Mouse (Mus musculus) kidney, embryonic 15.5 days (tissue): ENCODE measurements around the gene Pola2. TPM values are rescaled to one million over a fixed set of nuclear protein-coding genes. Genes with fewer than 3 reads are reported as not detected.

ENCODE experiments used
- ATAC-seq: fragments of 200-750 bp; cut with Nextera tagmentation; replicated peaks from 2 replicates; pipeline ENCODE4 v1.8.0; 2017; ENCODE audit warnings: moderate TSS enrichment; ENCODE audit not compliant: low FRiP score
- H3K27ac ChIP-seq: fragments of 300-500 bp; sonication (generic); 2 replicates; pipeline ENCODE4 v1.5.1; 2015; ENCODE audit warnings: mild to moderate bottlenecking, inconsistent platforms
- H3K27me3 ChIP-seq: fragments of 300-500 bp; sonication (generic); 2 replicates; pipeline ENCODE4 v1.6.1; 2015; ENCODE audit warnings: inconsistent platforms
- H3K36me3 ChIP-seq: fragments of 300-500 bp; sonication (generic); 2 replicates; pipeline ENCODE4 v1.6.1; 2015; ENCODE audit warnings: inconsistent platforms
- H3K4me1 ChIP-seq: fragments of 300-500 bp; sonication (generic); 2 replicates; pipeline ENCODE4 v1.6.1; 2015; ENCODE audit warnings: inconsistent platforms
- H3K4me2 ChIP-seq: fragments of 300-500 bp; sonication (generic); 2 replicates; pipeline ENCODE4 v1.6.1; 2015; ENCODE audit warnings: moderate library complexity, mild to moderate bottlenecking, inconsistent platforms
- H3K4me3 ChIP-seq: fragments of 300-500 bp; sonication (generic); replicated peaks from 2 replicates; pipeline ENCODE4 v1.5.1; 2015; ENCODE audit warnings: mild to moderate bottlenecking, inconsistent platforms
- H3K9ac ChIP-seq: fragments of 300-500 bp; sonication (generic); 2 replicates; pipeline ENCODE4 v1.6.1; 2015; ENCODE audit warnings: mild to moderate bottlenecking, inconsistent platforms
- H3K9me3 ChIP-seq: fragments of 300-500 bp; sonication (generic); replicated peaks from 2 replicates; pipeline ENCODE4 v1.6.1; 2016; ENCODE audit warnings: inconsistent platforms
- WGBS: fragments of 180-500 bp; shearing (Covaris S2); methylation state at CpG from one replicate; pipeline ENCODE4 v1.1.7; 2015; ENCODE audit warnings: mixed read lengths; 5-methylcytosine and 5-hydroxymethylcytosine counted together
- polyA plus RNA-seq: library from polyadenylated mRNA; unstranded; fragments of >200 nt; fragmentation: Nextera tagmentation; extraction: Ambion mirVana; gene quantifications from 2 replicates; pipeline ENCODE4 v1.2.1, GENCODE M21; 2015

Pola2 gene
- polyA plus RNA-seq, 1 experiment from 2014 or later = 83.2 TPM

DNA sequence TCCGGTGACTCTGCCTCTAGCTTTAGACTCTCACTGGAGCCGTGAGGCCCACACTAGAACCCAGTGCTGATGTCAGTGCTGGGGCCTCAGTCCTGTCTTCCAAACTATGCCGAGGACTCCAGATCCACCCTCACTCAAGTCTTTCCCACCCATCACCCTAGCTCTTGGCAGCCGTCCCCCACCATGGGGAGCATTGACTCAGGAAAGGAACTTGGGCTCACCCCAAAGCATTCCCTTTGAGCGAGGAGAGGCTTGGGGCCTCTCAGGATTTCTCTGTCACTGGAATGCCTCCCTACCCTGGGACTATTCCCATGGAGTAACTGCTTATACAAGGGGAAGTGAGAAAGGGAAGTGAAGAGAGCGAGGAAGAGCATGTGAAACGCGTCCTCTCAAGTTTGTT is 18.1 kb downstream of the Pola2 start:
- Histone ChIP-seq H3K4me2 (no peak overlapping the region), H3K9me3 (no peaks in the 10 kb centered on the region), H3K9ac (no peak overlapping the region), H3K36me3 (peaks cover 86% of the 10 kb centered on the region), H3K27me3 (no peaks in the 10 kb centered on the region), H3K4me3 (no peak overlapping the region), H3K4me1 (peaks cover 31% of the 10 kb centered on the region), H3K27ac (peak overlapping the region; percentile 77)
- WGBS = 58% methylated on average over 8 of the region's 8 CpGs
- no peak for ATAC-seq

DNA sequence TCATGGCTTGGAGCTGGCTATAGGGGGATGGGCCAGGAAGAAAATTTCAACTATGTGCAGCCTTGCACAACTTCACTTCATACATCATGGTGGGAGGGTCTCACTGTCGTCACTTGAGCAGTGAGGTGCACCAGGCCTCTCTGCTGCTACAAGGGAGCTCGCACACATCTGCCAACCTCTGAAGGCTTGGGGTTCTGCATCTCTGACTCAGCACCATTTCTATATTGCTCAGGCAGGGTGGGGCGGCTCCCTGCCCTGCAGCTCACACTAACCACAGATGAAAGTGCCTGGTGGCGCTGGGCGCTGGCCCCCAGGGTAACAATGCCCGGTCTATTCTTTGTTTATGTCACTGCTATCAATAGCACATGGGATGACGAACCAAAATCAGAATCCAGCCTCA is 19.0 kb downstream of the Pola2 start:
- WGBS = 67% methylated on average over 7 of the region's 7 CpGs
- Histone ChIP-seq H3K9ac (no peak overlapping the region), H3K4me2 (no peak overlapping the region), H3K27ac (peak overlapping the region; percentile 77), H3K4me3 (no peak overlapping the region), H3K9me3 (no peaks in the 10 kb centered on the region), H3K27me3 (no peaks in the 10 kb centered on the region), H3K4me1 (peaks cover 38% of the 10 kb centered on the region), H3K36me3 (peaks cover 80% of the 10 kb centered on the region)
- ATAC-seq = peak; percentile 63; the same call in 1 of the 2 replicates

DNA sequence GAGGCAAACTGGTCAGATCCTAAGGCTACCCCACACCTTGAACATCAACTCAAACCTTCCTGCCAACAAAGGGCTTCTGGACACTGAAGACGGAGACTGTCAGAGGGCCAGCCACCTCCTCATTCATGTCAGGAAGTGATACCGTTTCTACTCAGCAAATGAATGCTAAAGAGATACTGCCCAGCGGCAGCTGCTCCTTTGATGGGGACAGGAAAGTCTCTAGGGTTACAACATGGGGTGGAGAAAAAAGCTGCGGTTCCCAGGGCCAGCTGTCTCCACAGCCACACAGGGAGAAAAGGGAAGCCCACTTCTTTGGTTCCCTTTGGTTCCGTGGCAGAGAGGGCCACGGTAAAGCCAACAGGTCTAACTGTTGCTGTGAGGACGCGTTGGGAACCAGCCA is 19.9 kb downstream of the Pola2 start:
- Histone ChIP-seq H3K4me1 (peaks cover 46% of the 10 kb centered on the region), H3K27me3 (no peaks in the 10 kb centered on the region), H3K9me3 (no peaks in the 10 kb centered on the region), H3K4me2 (no peak overlapping the region), H3K27ac (peak overlapping the region; percentile 77; the same call in 1 of the 2 replicates), H3K9ac (no peak overlapping the region), H3K4me3 (no peak overlapping the region), H3K36me3 (peaks cover 80% of the 10 kb centered on the region)
- 59% methylated on average over 8 of the region's 8 CpGs for WGBS
- ATAC-seq = no peak

DNA sequence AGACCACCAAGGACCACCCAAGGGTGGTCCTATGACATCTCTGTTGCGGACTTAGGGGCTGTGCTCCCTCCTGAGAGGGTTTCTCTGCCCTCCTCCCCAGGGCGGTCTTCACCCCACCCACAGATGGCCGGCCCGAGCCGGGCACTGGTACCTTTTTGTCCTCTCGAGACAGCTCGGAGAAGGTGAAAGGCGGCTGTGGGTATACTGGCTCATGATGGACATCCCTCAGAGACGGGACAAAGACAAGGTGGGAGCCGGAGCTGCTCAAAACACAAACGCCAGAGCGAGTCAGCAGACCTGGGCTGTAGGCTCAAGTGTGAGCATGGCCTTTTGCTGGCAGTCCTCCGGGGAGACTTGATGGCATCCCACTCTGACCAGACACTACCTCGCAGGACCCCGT is 20.6 kb downstream of the Pola2 start:
- Histone ChIP-seq H3K27ac (no peak overlapping the region), H3K4me3 (no peak overlapping the region), H3K9ac (no peak overlapping the region), H3K27me3 (no peaks in the 10 kb centered on the region), H3K4me2 (no peak overlapping the region), H3K36me3 (peaks cover 74% of the 10 kb centered on the region), H3K4me1 (peaks cover 48% of the 10 kb centered on the region), H3K9me3 (no peaks in the 10 kb centered on the region)
- 92% methylated on average over 15 of the region's 15 CpGs for WGBS
- no peak for ATAC-seq

DNA sequence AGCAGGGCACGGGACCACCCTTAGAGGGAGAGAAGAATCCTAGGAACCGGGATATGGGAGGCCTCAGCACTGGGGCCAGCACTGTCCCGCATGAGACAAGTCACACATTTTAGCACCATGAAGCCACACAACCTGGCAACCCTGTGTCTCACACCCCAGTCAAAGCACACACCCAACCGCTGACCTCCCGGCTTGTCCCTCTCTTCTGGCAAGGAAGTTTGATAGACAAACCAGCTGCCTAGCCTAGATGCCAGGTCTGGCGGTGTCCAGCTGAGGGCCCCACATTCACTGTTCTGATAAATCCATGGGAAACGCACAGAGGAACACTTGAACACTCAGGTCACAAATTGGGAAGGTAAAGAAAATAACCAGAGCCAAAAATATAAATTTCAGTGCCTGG is 21.4 kb downstream of the Pola2 start:
- peaks cover 56% of the 10 kb centered on the region for H3K4me1 ChIP-seq
- H3K36me3 ChIP-seq = peaks cover 66% of the 10 kb centered on the region
- no peak overlapping the region for H3K4me3 ChIP-seq
- no peaks in the 10 kb centered on the region for H3K9me3 ChIP-seq
- H3K27me3 ChIP-seq = no peaks in the 10 kb centered on the region
- WGBS = 92% methylated on average over 7 of the region's 7 CpGs
- H3K4me2 ChIP-seq = no peak overlapping the region
- no peak overlapping the region for H3K27ac ChIP-seq
- no peak overlapping the region for H3K9ac ChIP-seq
- no peak for ATAC-seq

DNA sequence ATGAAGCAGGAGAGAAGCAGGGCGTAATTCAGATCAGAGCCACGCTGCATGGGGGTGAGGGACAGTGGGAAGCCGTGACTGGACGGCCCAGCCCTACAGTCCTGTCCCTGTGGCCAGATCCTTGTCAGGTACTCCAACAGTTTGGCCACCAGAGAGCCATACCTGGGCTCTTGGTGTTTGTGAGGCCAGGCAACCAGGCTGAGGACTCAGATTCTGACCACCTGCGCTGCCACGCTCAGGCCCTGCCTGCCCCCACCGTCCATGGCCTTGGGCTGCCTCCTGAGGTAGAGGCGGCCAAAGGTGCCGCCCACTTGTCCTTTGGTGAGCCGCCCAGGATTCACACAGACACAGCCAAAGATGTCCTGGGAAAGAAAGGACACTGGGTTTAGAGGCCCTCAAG is 23.3 kb downstream of the Pola2 start:
- Histone ChIP-seq H3K27me3 (no peaks in the 10 kb centered on the region), H3K36me3 (peaks cover 48% of the 10 kb centered on the region), H3K4me2 (no peak overlapping the region), H3K9ac (no peak overlapping the region), H3K9me3 (no peaks in the 10 kb centered on the region), H3K4me3 (no peak overlapping the region), H3K4me1 (peaks cover 57% of the 10 kb centered on the region), H3K27ac (peak overlapping the region; percentile 72)
- WGBS = 82% methylated on average over 10 of the region's 10 CpGs
- ATAC-seq = no peak

DNA sequence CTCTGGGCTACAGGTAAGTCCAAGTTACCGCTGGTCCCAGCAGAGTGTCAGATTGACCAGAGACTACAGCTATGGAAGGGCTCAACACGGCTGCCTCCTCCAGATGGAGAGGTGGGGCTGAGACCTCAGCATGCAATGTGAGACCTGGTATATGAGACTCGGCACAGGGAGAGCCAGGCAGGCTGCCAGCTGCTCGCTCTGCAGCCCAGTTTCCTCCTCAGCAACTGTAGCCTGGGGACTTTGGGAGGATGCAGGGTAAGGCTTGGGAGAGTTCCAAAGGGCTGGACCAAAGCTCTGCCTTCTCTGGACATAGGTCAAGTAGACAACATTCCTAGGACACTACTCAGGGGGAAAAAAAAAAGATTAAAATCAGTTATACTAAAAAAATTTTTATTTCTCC is 23.8 kb downstream of the Pola2 start:
- peaks cover 43% of the 10 kb centered on the region for H3K36me3 ChIP-seq
- H3K9me3 ChIP-seq = no peaks in the 10 kb centered on the region
- no peak for ATAC-seq
- peaks cover 57% of the 10 kb centered on the region for H3K4me1 ChIP-seq
- no peak overlapping the region for H3K9ac ChIP-seq
- H3K4me3 ChIP-seq = no peak overlapping the region
- H3K27me3 ChIP-seq = no peaks in the 10 kb centered on the region
- 24% methylated on average over 4 of the region's 4 CpGs for WGBS
- H3K27ac ChIP-seq = peak overlapping the region; percentile 72
- H3K4me2 ChIP-seq = no peak overlapping the region

DNA sequence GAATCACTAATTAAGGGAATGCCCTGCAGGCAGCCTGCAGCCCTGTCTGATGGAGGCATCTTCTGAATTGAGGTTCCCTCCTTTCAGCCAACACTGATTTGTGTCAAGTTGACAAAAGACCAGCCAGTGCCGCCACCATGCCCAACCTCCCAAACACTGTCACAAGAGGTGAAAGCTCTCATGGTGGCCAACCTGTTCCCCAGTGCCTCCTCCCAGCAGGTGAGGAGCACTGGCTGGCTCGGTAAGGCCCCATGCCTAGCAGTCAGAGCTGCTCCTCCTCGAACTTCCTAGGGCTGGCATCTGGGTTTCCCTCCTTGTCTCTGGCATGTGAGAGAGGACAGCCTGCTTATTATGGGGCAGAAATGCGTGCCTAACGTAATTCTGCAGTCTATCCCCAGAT is 24.3 kb downstream of the Pola2 start:
- 81% methylated on average over 5 of the region's 5 CpGs for whole genome bisulfite sequencing
- no peak overlapping the region for H3K4me2 ChIP-seq
- H3K9ac ChIP-seq = no peak overlapping the region
- peak overlapping the region; percentile 72 for H3K27ac ChIP-seq
- no peak for ATAC-seq
- H3K36me3 ChIP-seq = peaks cover 41% of the 10 kb centered on the region
- no peak overlapping the region for H3K4me3 ChIP-seq
- no peaks in the 10 kb centered on the region for H3K27me3 ChIP-seq
- peaks cover 57% of the 10 kb centered on the region for H3K4me1 ChIP-seq
- no peaks in the 10 kb centered on the region for H3K9me3 ChIP-seq

DNA sequence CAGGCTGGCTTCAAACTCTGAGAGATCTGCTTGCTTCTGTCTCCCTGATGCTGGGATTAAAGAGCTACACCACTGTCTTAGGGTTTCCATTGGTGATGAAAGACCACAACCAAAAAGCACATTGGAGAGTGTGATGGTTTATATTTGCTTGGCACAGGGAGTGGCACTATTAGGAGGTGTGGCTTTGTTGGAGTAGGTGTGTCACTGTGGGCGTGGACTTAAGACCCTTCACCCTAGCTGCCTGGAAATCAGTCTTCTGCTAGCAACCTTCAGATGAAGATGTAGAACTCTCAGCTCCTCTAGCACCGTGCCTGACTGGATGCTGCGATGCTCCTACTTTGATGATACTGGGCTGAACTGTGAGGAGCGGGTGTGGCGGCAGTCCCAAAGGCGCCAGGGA is 25.5 kb downstream of the Pola2 start:
- Histone ChIP-seq H3K9ac (no peak overlapping the region), H3K4me2 (no peak overlapping the region), H3K36me3 (peaks cover 37% of the 10 kb centered on the region), H3K27ac (no peak overlapping the region), H3K27me3 (no peaks in the 10 kb centered on the region), H3K4me1 (peaks cover 50% of the 10 kb centered on the region), H3K9me3 (no peaks in the 10 kb centered on the region), H3K4me3 (no peak overlapping the region)
- no peak for ATAC-seq
- 90% methylated on average over 6 of the region's 6 CpGs for WGBS

DNA sequence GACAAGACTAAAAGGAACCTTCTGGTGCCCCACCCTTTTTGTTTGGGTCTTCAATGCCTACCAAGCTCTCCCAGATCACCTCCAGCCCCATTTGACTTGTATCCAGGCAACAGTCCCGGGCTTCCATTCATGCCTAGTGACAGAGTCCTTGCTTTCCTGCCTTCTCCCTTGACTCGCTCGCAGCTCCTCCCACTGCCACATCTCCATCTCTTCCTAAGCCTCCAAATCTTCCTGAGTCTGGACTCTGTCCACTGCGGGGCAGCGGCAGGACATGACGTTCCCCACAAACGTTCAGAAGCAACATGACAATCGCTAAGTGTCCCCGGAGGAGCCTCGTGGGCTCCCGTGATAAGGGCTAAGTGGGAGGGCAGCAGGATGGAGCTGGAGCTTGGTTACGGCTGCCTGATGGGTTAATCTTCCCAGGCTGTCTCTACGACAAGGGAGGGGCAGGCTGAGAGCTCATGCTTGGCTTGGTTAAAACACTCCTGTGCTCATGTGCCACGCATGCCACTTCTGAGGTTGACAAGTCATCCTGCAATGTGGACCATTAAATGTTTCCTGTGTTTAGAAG is 26.1 kb downstream of the Pola2 start:
- no peak overlapping the region for H3K27ac ChIP-seq
- H3K4me2 ChIP-seq = 0 out of 2 replicates have a peak overlapping the region, but pooled peaks have one; percentile 12
- no peak for ATAC-seq
- no peaks in the 10 kb centered on the region for H3K27me3 ChIP-seq
- peaks cover 50% of the 10 kb centered on the region for H3K4me1 ChIP-seq
- H3K36me3 ChIP-seq = peaks cover 32% of the 10 kb centered on the region
- H3K4me3 ChIP-seq = no peak overlapping the region
- WGBS = 26% methylated on average over 14 of the region's 14 CpGs
- no peaks in the 10 kb centered on the region for H3K9me3 ChIP-seq
- H3K9ac ChIP-seq = no peak overlapping the region

DNA sequence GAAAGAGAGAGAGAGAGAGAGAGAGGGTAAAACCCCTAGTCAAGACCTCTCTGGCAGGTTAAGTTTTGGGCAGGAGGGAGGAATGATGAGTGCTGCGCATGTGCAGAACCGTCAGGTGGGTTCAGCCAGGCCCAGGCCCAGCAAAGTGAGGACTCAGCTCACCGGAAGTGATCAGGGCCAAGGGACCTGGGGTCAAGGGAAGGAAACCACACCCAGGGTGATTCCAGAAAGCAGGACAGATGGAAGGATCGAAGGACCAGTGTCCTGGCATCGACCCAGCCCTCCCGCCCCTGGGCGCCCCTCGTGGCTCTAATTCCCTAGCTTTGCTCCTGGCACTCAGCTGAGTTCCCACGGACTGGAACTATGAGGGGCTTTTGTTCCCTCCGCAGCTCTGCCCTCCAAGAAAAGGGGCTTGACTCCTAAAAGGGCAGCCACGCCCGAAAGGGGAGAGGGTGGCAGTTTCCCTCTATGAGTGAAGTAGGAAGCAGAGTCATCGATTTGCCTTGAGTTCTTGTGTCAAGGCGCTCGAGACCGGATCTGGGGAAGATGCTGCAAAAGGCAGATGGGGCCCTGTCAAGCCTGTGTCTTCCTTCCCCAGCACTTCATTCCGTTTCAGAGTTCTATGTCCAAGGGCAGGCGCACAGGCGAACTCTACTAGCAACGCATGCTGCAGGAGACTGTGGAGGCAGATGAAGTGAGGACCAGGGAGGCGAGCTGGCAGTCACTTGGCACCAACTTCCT is 26.7 kb downstream of the Pola2 start:
- peaks cover 25% of the 10 kb centered on the region for H3K36me3 ChIP-seq
- ATAC-seq = no peak
- H3K27ac ChIP-seq = no peak overlapping the region
- H3K27me3 ChIP-seq = no peaks in the 10 kb centered on the region
- peaks cover 50% of the 10 kb centered on the region for H3K4me1 ChIP-seq
- WGBS = 76% methylated on average over 21 of the region's 21 CpGs
- H3K4me3 ChIP-seq = no peak overlapping the region
- no peaks in the 10 kb centered on the region for H3K9me3 ChIP-seq
- no peak overlapping the region for H3K9ac ChIP-seq
- no peak overlapping the region for H3K4me2 ChIP-seq

DNA sequence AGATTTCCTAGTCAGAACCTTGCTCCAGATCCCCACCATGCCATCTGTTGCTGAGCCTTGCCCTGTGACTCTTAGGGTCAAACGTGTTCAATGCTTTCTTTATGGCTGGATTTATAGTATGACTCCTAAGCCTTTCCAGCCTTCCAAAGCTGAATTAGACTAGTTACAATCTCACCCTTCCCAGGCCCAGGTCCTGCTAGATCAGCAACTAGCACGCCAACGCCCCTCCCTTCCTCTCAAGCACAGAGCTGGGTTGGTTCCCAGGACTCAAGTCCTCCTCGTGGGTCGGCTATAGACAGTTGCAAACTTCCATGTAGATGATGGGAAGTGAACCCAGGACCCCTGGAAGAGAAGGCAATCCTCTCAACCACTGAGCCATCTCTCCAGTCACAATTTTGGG is 28.3 kb downstream of the Pola2 start:
- WGBS = 42% methylated on average over 5 of the region's 5 CpGs
- H3K27ac ChIP-seq = peak overlapping the region; percentile 75
- H3K4me2 ChIP-seq = 0 out of 2 replicates have a peak overlapping the region, but pooled peaks have one; percentile 17
- H3K4me3 ChIP-seq = no peak overlapping the region
- H3K27me3 ChIP-seq = no peaks in the 10 kb centered on the region
- peaks cover 53% of the 10 kb centered on the region for H3K4me1 ChIP-seq
- no peak overlapping the region for H3K9ac ChIP-seq
- no peak for ATAC-seq
- peaks cover 12% of the 10 kb centered on the region; the same call in 1 of the 2 replicates for H3K36me3 ChIP-seq
- H3K9me3 ChIP-seq = no peaks in the 10 kb centered on the region
